22 mouse cellular contexts compared by ENCODE assay signal in genomic region chr9:73258171-73258570, GRCm38 (mm10).
DNase-seq lines count a peak whose midpoint lies in the region; ATAC-seq lines count a peak whose summit lies in the region.
"Had no signal": no experiment of that assay in that cellular context is flagged by ENCODE, and none has a peak within 500 bp of the region (broad histone marks: within the 10 kb centered on the region; RNA-seq: fewer than 3 reads in every experiment).

No protein-coding gene starts in this region.

- peak; percentile 40; the same call in 1 of the 2 replicates for ATAC-seq in cerebellum, adult (ENCODE audit: insufficient number of reproducible peaks, low FRiP score, low TSS enrichment)
- peak; percentile 41; the same call in 1 of the 2 replicates for ATAC-seq in forebrain, embryonic 12.5 days (ENCODE audit: low FRiP score)
- no peak for ATAC-seq in forebrain, embryonic 11.5 days (replicated peaks; ENCODE audit: low FRiP score)
- ATAC-seq: inflammation-experienced regulatory T-cells, adult 6 months; midbrain, embryonic 16.5 days had no signal

- H3K4me2 ChIP-seq in forebrain, embryonic 12.5 days: no peak overlapping the region
- H3K4me2 ChIP-seq in forebrain, embryonic 11.5 days (ENCODE audit: low read depth, low read length, severe bottlenecking): no peak overlapping the region
- H3K4me2 ChIP-seq: embryonic facial prominence, embryonic 12.5 days; heart, embryonic 13.5 days; hindbrain, embryonic 13.5 days; limb, embryonic 13.5 days; lung, embryonic 15.5 days; neural tube, embryonic 15.5 days had no signal

- H3K9me3 ChIP-seq in forebrain, embryonic 12.5 days: no peaks in the 10 kb centered on the region
- H3K9me3 ChIP-seq in forebrain, embryonic 11.5 days (ENCODE audit: control insufficient read depth, low read length): no peaks in the 10 kb centered on the region
- H3K9me3 ChIP-seq: embryonic facial prominence, embryonic 12.5 days; heart, embryonic 13.5 days; hindbrain, embryonic 13.5 days; limb, embryonic 13.5 days; lung, embryonic 15.5 days; neural tube, embryonic 15.5 days had no signal

- no peaks in the 10 kb centered on the region for H3K4me1 ChIP-seq in forebrain, embryonic 12.5 days
- H3K4me1 ChIP-seq in forebrain, embryonic 11.5 days (replicated peaks; ENCODE audit: control insufficient read depth, insufficient read depth, low read length): no peaks in the 10 kb centered on the region
- H3K4me1 ChIP-seq: embryonic facial prominence, embryonic 12.5 days; heart, embryonic 13.5 days; limb, embryonic 13.5 days; neural tube, embryonic 15.5 days had no signal

- no peak for DNase-seq in cerebellum, adult 11-12 months
- DNase-seq in forebrain, embryonic 11.5 days (ENCODE audit: low spot score): no peak
- DNase-seq in right cerebral cortex, adult 18-20 months: peak; percentile 31
- no peak for DNase-seq in right cerebral cortex, postnatal 14 days
- DNase-seq in adrenal gland, postnatal 10 days: no peak
- no peak for DNase-seq in adipocyte (ENCODE audit: low spot score)
- DNase-seq: adrenal gland, adult 8-10 months; kidney, adult 8-10 months; kidney, postnatal 25 days; layer of hippocampus, adult 9-11 months; lung, postnatal 4 days had no signal

- no peaks in the 10 kb centered on the region for H3K27me3 ChIP-seq in forebrain, embryonic 12.5 days
- no peaks in the 10 kb centered on the region for H3K27me3 ChIP-seq in forebrain, embryonic 11.5 days (ENCODE audit: control insufficient read depth, insufficient read depth, low read length)
- H3K27me3 ChIP-seq: embryonic facial prominence, embryonic 12.5 days; heart, embryonic 13.5 days; hindbrain, embryonic 13.5 days; limb, embryonic 13.5 days; lung, embryonic 15.5 days; neural tube, embryonic 15.5 days had no signal

- no peaks in the 10 kb centered on the region for H3K36me3 ChIP-seq in forebrain, embryonic 12.5 days (replicated peaks)
- no peaks in the 10 kb centered on the region for H3K36me3 ChIP-seq in forebrain, embryonic 11.5 days (ENCODE audit: control insufficient read depth, insufficient read depth, low read length)
- H3K36me3 ChIP-seq: embryonic facial prominence, embryonic 12.5 days; heart, embryonic 13.5 days; hindbrain, embryonic 13.5 days; limb, embryonic 13.5 days; lung, embryonic 15.5 days; neural tube, embryonic 15.5 days had no signal

- H3K27ac ChIP-seq in forebrain, embryonic 12.5 days: no peak overlapping the region
- H3K27ac ChIP-seq in forebrain, embryonic 11.5 days (ENCODE audit: low read depth, low read length): no peak overlapping the region
- H3K27ac ChIP-seq: embryonic facial prominence, embryonic 12.5 days; heart, embryonic 13.5 days; hindbrain, embryonic 13.5 days; limb, embryonic 13.5 days; liver, embryonic 14.5 days; lung, embryonic 15.5 days; neural tube, embryonic 15.5 days had no signal

- WGBS in forebrain, embryonic 12.5 days: 67% methylated on average over 9 of the region's 9 CpGs
- WGBS in forebrain, embryonic 11.5 days: 77% methylated on average over 9 of the region's 9 CpGs

- H3K4me3 ChIP-seq in forebrain, embryonic 12.5 days (replicated peaks): no peak overlapping the region
- no peak overlapping the region for H3K4me3 ChIP-seq in forebrain, embryonic 11.5 days (ENCODE audit: low read depth, low read length)
- H3K4me3 ChIP-seq: embryonic facial prominence, embryonic 12.5 days; heart, embryonic 13.5 days; hindbrain, embryonic 13.5 days; limb, embryonic 13.5 days; lung, embryonic 15.5 days; neural tube, embryonic 15.5 days had no signal

- H3K9ac ChIP-seq in forebrain, embryonic 12.5 days: no peak overlapping the region
- no peak overlapping the region for H3K9ac ChIP-seq in forebrain, embryonic 11.5 days (ENCODE audit: low read length)
- H3K9ac ChIP-seq: embryonic facial prominence, embryonic 12.5 days; heart, embryonic 13.5 days; hindbrain, embryonic 13.5 days; limb, embryonic 13.5 days; liver, embryonic 14.5 days; lung, embryonic 15.5 days; neural tube, embryonic 15.5 days had no signal
